ENCODE assay signal across 12 mouse cellular contexts in the genomic region with DNA sequence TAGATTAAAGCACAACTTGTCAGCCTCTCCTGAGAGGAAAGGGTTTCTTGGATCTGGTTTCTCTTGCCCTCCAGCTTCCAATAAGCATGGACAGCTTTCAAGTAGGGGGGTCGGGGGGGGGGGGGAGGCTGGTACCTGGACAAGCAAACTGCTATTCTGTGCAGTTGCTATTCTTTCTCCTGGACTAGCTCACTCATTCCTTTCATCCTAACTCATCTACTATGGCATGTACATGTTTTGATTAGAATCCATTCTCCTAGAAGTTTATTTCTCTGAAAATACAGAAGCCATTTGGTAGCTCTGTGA.
"Had no signal": no experiment of that assay in that cellular context is flagged by ENCODE, and none has a peak within 500 bp of the region (broad histone marks: within the 10 kb centered on the region; RNA-seq: fewer than 3 reads in every experiment).

No protein-coding gene starts in this region.

- DNase-seq: liver, embryonic 13.5 days; lung, adult 2 months; right cerebral cortex, adult 18-20 months; right cerebral cortex, postnatal 14 days; right cerebral cortex, postnatal 4 days; thymus, adult 2 months; thymus, postnatal 14 days; thymus, postnatal 4 days had no signal

- H3K36me3 ChIP-seq: liver, embryonic 13.5 days; midbrain, embryonic 12.5 days; neural tube, embryonic 12.5 days; neural tube, embryonic 15.5 days had no signal

- H3K4me3 ChIP-seq: liver, embryonic 13.5 days; midbrain, embryonic 12.5 days; neural tube, embryonic 12.5 days; neural tube, embryonic 15.5 days had no signal

- H3K9me3 ChIP-seq: liver, embryonic 13.5 days; midbrain, embryonic 12.5 days; neural tube, embryonic 12.5 days; neural tube, embryonic 15.5 days had no signal

- H3K4me1 ChIP-seq: liver, embryonic 13.5 days; midbrain, embryonic 12.5 days; neural tube, embryonic 12.5 days; neural tube, embryonic 15.5 days had no signal

- H3K4me2 ChIP-seq: liver, embryonic 13.5 days; midbrain, embryonic 12.5 days; neural tube, embryonic 12.5 days; neural tube, embryonic 15.5 days had no signal

- H3K27ac ChIP-seq: liver, embryonic 13.5 days; midbrain, embryonic 12.5 days; neural tube, embryonic 12.5 days; neural tube, embryonic 15.5 days; stomach, postnatal 0 days had no signal

- H3K27me3 ChIP-seq: liver, embryonic 13.5 days; midbrain, embryonic 12.5 days; neural tube, embryonic 12.5 days; neural tube, embryonic 15.5 days had no signal

- H3K9ac ChIP-seq: liver, embryonic 13.5 days; midbrain, embryonic 12.5 days; neural tube, embryonic 12.5 days; neural tube, embryonic 15.5 days had no signal
